Mouse (Mus musculus) olfactory bulb, adult 2 months (tissue): ENCODE measurements around the gene Ets1.

ENCODE experiments used
- CTCF ChIP-seq: fragments of 200-500 bp; IDR thresholded peaks from 2 replicates; pipeline ENCODE4 v1.5.1; 2012; ENCODE audit warnings: low read depth, mild to moderate bottlenecking, low read length, moderate library complexity; ENCODE audit not compliant: insufficient read depth
- POLR2A ChIP-seq: fragments of 200-500 bp; IDR thresholded peaks from 2 replicates; pipeline ENCODE4 v1.6.1; 2012; ENCODE audit warnings: mild to moderate bottlenecking, low read depth, low read length, moderate library complexity; ENCODE audit not compliant: insufficient read depth

DNA sequence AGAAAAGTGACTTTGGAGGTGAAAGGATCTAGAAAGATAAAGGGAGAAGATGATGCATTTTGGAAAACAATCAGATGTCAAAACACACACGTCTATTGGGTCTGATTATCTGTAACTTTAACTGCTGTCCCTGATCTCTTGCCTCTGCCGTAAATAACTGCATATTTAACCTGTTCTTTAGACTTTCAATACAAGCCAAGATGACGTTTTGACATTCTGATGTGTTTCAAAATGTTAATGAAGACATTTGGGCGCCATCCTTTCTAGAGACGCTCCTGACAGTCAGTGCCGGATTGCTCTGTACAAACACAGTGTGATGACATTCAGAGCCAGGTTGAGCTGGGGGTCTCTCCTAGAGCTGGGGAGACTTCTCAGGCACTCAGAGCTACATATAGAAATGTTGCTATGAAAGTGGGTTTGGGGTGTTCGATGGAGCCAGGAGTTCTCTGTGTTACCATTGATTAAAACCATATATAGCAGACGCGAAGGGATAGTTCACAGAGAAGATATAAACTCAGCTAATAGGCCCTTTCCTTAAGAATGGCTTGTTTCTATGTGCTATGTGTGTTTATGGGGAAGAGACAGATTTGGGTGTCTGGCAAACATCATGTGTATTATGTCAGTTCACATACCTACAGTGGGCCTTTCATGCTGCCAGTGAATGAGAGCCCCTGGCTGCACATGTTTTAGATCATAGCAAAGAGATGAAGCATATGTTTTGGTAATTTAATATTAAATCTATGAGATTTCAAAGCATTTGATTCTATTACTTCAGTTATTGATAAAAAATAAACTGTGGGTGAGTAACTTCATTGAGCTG is 61.5 kb downstream of the Ets1 start:
- TF ChIP-seq CTCF, result no peak
- no peak for TF ChIP-seq POLR2A
